Mouse (Mus musculus): ENCODE measurements around the gene Nol12. TPM values are rescaled to one million over a fixed set of nuclear protein-coding genes. Genes with fewer than 3 reads are reported as not detected.
A peak's percentile ranks its signal among the peaks of the same experiment; 100 is the strongest.

Gene Nol12
- polyA plus RNA-seq, 1 experiment from 2014 or later, result 51.4 TPM

- 0 out of 2 replicates have a peak, but pooled peaks cover 3% of the 10 kb centered on the region for H3K4me1 ChIP-seq (ENCODE audit: control insufficient read depth, insufficient read depth, low read length)
- peak overlapping the region; percentile 44 for H3K4me3 ChIP-seq (ENCODE audit: low read depth, low read length)
- H3K27me3 ChIP-seq (ENCODE audit: control insufficient read depth, insufficient read depth, low read length), result peaks cover 2% of the 10 kb centered on the region; the same call in 1 of the 2 replicates
- peak overlapping the region; percentile 70 for H3K9ac ChIP-seq (ENCODE audit: low read depth, low read length)
- no peak overlapping the region for H3K27ac ChIP-seq (ENCODE audit: low read depth, low read length)
- H3K36me3 ChIP-seq (ENCODE audit: control insufficient read depth, insufficient read depth, low read length), result no peaks in the 10 kb centered on the region
- 10% methylated on average over 11 of the region's 11 CpGs for WGBS (ENCODE audit: insufficient replicate concordance)
- peak overlapping the region; percentile 81 for H3K4me2 ChIP-seq
- no peaks in the 10 kb centered on the region for H3K9me3 ChIP-seq (replicated peaks; ENCODE audit: control insufficient read depth, low read length)
- ATAC-seq (replicated peaks; ENCODE audit: insufficient number of reproducible peaks, low FRiP score, low TSS enrichment), result no peak
Observed at GRCm38 (mm10) chr15:78948152-78948725, 13.5 kb downstream of the Nol12 start.

- no peaks in the 10 kb centered on the region for H3K9me3 ChIP-seq (replicated peaks; ENCODE audit: control insufficient read depth, low read length)
- no peak overlapping the region for H3K4me3 ChIP-seq (ENCODE audit: low read depth, low read length)
- no peak for ATAC-seq (replicated peaks; ENCODE audit: insufficient number of reproducible peaks, low FRiP score, low TSS enrichment)
- H3K27me3 ChIP-seq (ENCODE audit: control insufficient read depth, insufficient read depth, low read length), result peaks cover 2% of the 10 kb centered on the region; the same call in 1 of the 2 replicates
- WGBS (ENCODE audit: insufficient replicate concordance), result 94% methylated on average over 3 of the region's 3 CpGs
- no peak overlapping the region for H3K27ac ChIP-seq (ENCODE audit: low read depth, low read length)
- no peak overlapping the region for H3K4me2 ChIP-seq
- no peaks in the 10 kb centered on the region for H3K36me3 ChIP-seq (ENCODE audit: control insufficient read depth, insufficient read depth, low read length)
- H3K9ac ChIP-seq (ENCODE audit: low read depth, low read length), result no peak overlapping the region
- H3K4me1 ChIP-seq (ENCODE audit: control insufficient read depth, insufficient read depth, low read length), result 0 out of 2 replicates have a peak, but pooled peaks cover 3% of the 10 kb centered on the region
Observed at GRCm38 (mm10) chr15:78948883-78949282, 14.2 kb downstream of the Nol12 start.

- H3K4me2 ChIP-seq, result no peak overlapping the region
- WGBS (ENCODE audit: insufficient replicate concordance), result 73% methylated on average over 3 of the region's 3 CpGs
- no peaks in the 10 kb centered on the region for H3K9me3 ChIP-seq (replicated peaks; ENCODE audit: control insufficient read depth, low read length)
- H3K27me3 ChIP-seq (ENCODE audit: control insufficient read depth, insufficient read depth, low read length), result no peaks in the 10 kb centered on the region
- 0 out of 2 replicates have a peak, but pooled peaks cover 2% of the 10 kb centered on the region for H3K36me3 ChIP-seq (ENCODE audit: control insufficient read depth, insufficient read depth, low read length)
- H3K9ac ChIP-seq (ENCODE audit: low read depth, low read length), result no peak overlapping the region
- no peaks in the 10 kb centered on the region for H3K4me1 ChIP-seq (ENCODE audit: control insufficient read depth, insufficient read depth, low read length)
- no peak overlapping the region for H3K4me3 ChIP-seq (ENCODE audit: low read depth, low read length)
- ATAC-seq (replicated peaks; ENCODE audit: insufficient number of reproducible peaks, low FRiP score, low TSS enrichment), result no peak
- H3K27ac ChIP-seq (ENCODE audit: low read depth, low read length), result no peak overlapping the region
Observed at GRCm38 (mm10) chr15:78955663-78956062, 20.9 kb downstream of the Nol12 start.

DNA sequence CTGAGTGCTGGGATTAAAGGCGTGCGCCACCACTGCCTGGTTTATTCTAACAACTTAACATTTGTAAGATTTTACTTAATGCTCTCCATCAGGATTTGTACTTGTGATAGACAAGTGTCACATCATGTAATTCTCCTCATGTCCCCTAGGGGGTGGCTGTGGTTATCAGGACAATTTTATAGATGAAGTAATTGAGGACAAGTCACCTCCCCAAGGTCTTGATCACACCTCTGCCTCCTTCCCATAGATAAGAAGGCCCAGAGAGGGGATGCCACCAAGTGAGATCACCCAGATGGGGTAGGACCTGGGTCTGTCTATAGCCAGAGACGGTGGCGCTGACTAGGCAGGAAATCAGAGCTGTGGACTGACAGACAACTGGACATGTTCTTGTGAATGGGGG lies 21.6 kb downstream of the Nol12 start:
- Histone ChIP-seq H3K4me3 (ENCODE audit: low read depth, low read length) (no peak overlapping the region), H3K27ac (ENCODE audit: low read depth, low read length) (no peak overlapping the region), H3K9me3 (replicated peaks; ENCODE audit: control insufficient read depth, low read length) (no peaks in the 10 kb centered on the region), H3K9ac (ENCODE audit: low read depth, low read length) (no peak overlapping the region), H3K36me3 (ENCODE audit: control insufficient read depth, insufficient read depth, low read length) (0 out of 2 replicates have a peak, but pooled peaks cover 2% of the 10 kb centered on the region), H3K4me2 (no peak overlapping the region), H3K4me1 (ENCODE audit: control insufficient read depth, insufficient read depth, low read length) (no peaks in the 10 kb centered on the region), H3K27me3 (ENCODE audit: control insufficient read depth, insufficient read depth, low read length) (no peaks in the 10 kb centered on the region)
- WGBS (ENCODE audit: insufficient replicate concordance), result 59% methylated on average over 4 of the region's 4 CpGs
- ATAC-seq (replicated peaks; ENCODE audit: insufficient number of reproducible peaks, low FRiP score, low TSS enrichment), result 0 out of 2 replicates have a peak, but pooled peaks have one; percentile 8

DNA sequence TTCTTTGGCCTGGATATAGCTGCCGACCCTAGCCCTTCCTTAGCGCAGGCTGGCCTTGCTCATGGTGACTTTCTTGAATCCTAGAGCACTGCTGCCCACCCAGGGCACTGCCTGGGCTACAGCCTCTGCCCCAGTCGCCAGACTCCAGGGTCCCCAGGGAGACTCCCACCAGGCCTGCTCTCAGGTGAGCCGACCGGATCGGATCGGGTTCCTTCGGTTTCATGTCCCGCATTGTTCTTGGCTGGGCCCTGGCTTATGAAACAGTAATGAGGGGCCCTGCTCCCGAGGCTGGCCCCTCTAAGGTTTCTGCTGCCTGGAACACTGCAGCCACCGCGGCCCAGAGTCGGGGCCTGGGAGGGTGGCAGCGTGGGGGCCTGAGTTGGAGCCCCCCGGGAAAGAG lies 22.3 kb downstream of the Nol12 start:
- Histone ChIP-seq H3K27me3 (ENCODE audit: control insufficient read depth, insufficient read depth, low read length) (no peaks in the 10 kb centered on the region), H3K4me3 (ENCODE audit: low read depth, low read length) (no peak overlapping the region), H3K36me3 (ENCODE audit: control insufficient read depth, insufficient read depth, low read length) (0 out of 2 replicates have a peak, but pooled peaks cover 2% of the 10 kb centered on the region), H3K9me3 (replicated peaks; ENCODE audit: control insufficient read depth, low read length) (no peaks in the 10 kb centered on the region), H3K4me2 (no peak overlapping the region), H3K4me1 (ENCODE audit: control insufficient read depth, insufficient read depth, low read length) (no peaks in the 10 kb centered on the region), H3K9ac (ENCODE audit: low read depth, low read length) (no peak overlapping the region), H3K27ac (ENCODE audit: low read depth, low read length) (no peak overlapping the region)
- WGBS (ENCODE audit: insufficient replicate concordance), result 42% methylated on average over 15 of the region's 15 CpGs
- no peak for ATAC-seq (replicated peaks; ENCODE audit: insufficient number of reproducible peaks, low FRiP score, low TSS enrichment)

- 81% methylated on average over 11 of the region's 11 CpGs for WGBS (ENCODE audit: insufficient replicate concordance)
- no peak for ATAC-seq (replicated peaks; ENCODE audit: insufficient number of reproducible peaks, low FRiP score, low TSS enrichment)
Observed at GRCm38 (mm10) chr15:78959537-78959936, 24.8 kb downstream of the Nol12 start.

DNA sequence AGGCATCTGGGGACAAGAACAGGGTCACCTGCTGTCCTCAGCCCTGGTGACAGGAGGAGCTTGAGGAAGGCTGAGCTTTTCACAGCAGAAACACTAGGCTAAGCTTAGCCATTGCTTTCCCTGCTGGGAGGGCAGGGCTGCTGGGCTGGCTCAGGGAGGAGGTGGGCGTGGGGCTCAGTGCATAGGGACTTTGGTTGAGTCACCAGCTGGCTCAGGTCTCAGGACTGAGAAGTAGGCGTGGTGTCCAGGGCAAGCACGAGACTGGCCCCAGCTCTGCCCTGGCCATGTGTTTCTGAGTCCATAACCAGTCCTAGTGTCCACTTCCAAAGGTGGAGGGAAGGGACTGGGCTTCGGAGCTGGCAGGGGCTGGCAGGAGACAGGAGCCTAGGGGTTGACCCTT lies 25.4 kb downstream of the Nol12 start:
- no peak for ATAC-seq (replicated peaks; ENCODE audit: insufficient number of reproducible peaks, low FRiP score, low TSS enrichment)
- Histone ChIP-seq H3K4me2 (no peak overlapping the region), H3K27me3 (ENCODE audit: control insufficient read depth, insufficient read depth, low read length) (no peaks in the 10 kb centered on the region), H3K4me1 (ENCODE audit: control insufficient read depth, insufficient read depth, low read length) (no peaks in the 10 kb centered on the region), H3K9me3 (replicated peaks; ENCODE audit: control insufficient read depth, low read length) (no peaks in the 10 kb centered on the region), H3K27ac (ENCODE audit: low read depth, low read length) (no peak overlapping the region), H3K9ac (ENCODE audit: low read depth, low read length) (no peak overlapping the region), H3K4me3 (ENCODE audit: low read depth, low read length) (no peak overlapping the region), H3K36me3 (ENCODE audit: control insufficient read depth, insufficient read depth, low read length) (peaks cover 2% of the 10 kb centered on the region; the same call in 1 of the 2 replicates)
- WGBS (ENCODE audit: insufficient replicate concordance), result 64% methylated on average over 4 of the region's 4 CpGs

More at GRCm38 (mm10) chr15:78959537-78959936, 24.8 kb downstream of the Nol12 start:
- Histone ChIP-seq H3K4me3 (ENCODE audit: low read depth, low read length) (no peak overlapping the region), H3K36me3 (ENCODE audit: control insufficient read depth, insufficient read depth, low read length) (0 out of 2 replicates have a peak, but pooled peaks cover 2% of the 10 kb centered on the region), H3K27ac (ENCODE audit: low read depth, low read length) (no peak overlapping the region), H3K9ac (ENCODE audit: low read depth, low read length) (no peak overlapping the region), H3K9me3 (replicated peaks; ENCODE audit: control insufficient read depth, low read length) (no peaks in the 10 kb centered on the region), H3K27me3 (ENCODE audit: control insufficient read depth, insufficient read depth, low read length) (no peaks in the 10 kb centered on the region), H3K4me2 (no peak overlapping the region), H3K4me1 (ENCODE audit: control insufficient read depth, insufficient read depth, low read length) (no peaks in the 10 kb centered on the region)

- Histone ChIP-seq H3K27ac (ENCODE audit: low read depth, low read length) (no peak overlapping the region), H3K9me3 (replicated peaks; ENCODE audit: control insufficient read depth, low read length) (no peaks in the 10 kb centered on the region), H3K27me3 (ENCODE audit: control insufficient read depth, insufficient read depth, low read length) (peaks cover 8% of the 10 kb centered on the region), H3K36me3 (ENCODE audit: control insufficient read depth, insufficient read depth, low read length) (peaks cover 2% of the 10 kb centered on the region; the same call in 1 of the 2 replicates), H3K4me2 (no peak overlapping the region), H3K9ac (ENCODE audit: low read depth, low read length) (no peak overlapping the region), H3K4me1 (ENCODE audit: control insufficient read depth, insufficient read depth, low read length) (no peaks in the 10 kb centered on the region), H3K4me3 (ENCODE audit: low read depth, low read length) (no peak overlapping the region)
- 0 out of 2 replicates have a peak, but pooled peaks have one; percentile 24 for ATAC-seq (replicated peaks; ENCODE audit: insufficient number of reproducible peaks, low FRiP score, low TSS enrichment)
- 29% methylated on average over 2 of the region's 2 CpGs for WGBS (ENCODE audit: insufficient replicate concordance)
Observed at GRCm38 (mm10) chr15:78962885-78963284, 28.2 kb downstream of the Nol12 start.

- no peaks in the 10 kb centered on the region; the same call in 1 of the 2 replicates for H3K36me3 ChIP-seq (ENCODE audit: control insufficient read depth, insufficient read depth, low read length)
- no peak overlapping the region for H3K4me2 ChIP-seq
- H3K4me1 ChIP-seq (ENCODE audit: control insufficient read depth, insufficient read depth, low read length), result no peaks in the 10 kb centered on the region
- H3K4me3 ChIP-seq (ENCODE audit: low read depth, low read length), result no peak overlapping the region
- no peak for ATAC-seq (replicated peaks; ENCODE audit: insufficient number of reproducible peaks, low FRiP score, low TSS enrichment)
- H3K27ac ChIP-seq (ENCODE audit: low read depth, low read length), result no peak overlapping the region
- H3K9me3 ChIP-seq (replicated peaks; ENCODE audit: control insufficient read depth, low read length), result no peaks in the 10 kb centered on the region
- no peak overlapping the region for H3K9ac ChIP-seq (ENCODE audit: low read depth, low read length)
- WGBS (ENCODE audit: insufficient replicate concordance), result 60% methylated on average over 6 of the region's 6 CpGs
- peaks cover 7% of the 10 kb centered on the region; the same call in 1 of the 2 replicates for H3K27me3 ChIP-seq (ENCODE audit: control insufficient read depth, insufficient read depth, low read length)
Observed at GRCm38 (mm10) chr15:78971626-78972025, 36.9 kb downstream of the Nol12 start.

Measured in heart, embryonic 11.5 days (tissue).